Mouse (Mus musculus): Measurements from ENCODE around the gene Gbp6.
"Not testable (repeated sequence)": the region's sequence is repeated elsewhere in the genome, so short reads cannot be mapped to it uniquely, and the experiment has no call there.

The Gbp6 gene

DNA sequence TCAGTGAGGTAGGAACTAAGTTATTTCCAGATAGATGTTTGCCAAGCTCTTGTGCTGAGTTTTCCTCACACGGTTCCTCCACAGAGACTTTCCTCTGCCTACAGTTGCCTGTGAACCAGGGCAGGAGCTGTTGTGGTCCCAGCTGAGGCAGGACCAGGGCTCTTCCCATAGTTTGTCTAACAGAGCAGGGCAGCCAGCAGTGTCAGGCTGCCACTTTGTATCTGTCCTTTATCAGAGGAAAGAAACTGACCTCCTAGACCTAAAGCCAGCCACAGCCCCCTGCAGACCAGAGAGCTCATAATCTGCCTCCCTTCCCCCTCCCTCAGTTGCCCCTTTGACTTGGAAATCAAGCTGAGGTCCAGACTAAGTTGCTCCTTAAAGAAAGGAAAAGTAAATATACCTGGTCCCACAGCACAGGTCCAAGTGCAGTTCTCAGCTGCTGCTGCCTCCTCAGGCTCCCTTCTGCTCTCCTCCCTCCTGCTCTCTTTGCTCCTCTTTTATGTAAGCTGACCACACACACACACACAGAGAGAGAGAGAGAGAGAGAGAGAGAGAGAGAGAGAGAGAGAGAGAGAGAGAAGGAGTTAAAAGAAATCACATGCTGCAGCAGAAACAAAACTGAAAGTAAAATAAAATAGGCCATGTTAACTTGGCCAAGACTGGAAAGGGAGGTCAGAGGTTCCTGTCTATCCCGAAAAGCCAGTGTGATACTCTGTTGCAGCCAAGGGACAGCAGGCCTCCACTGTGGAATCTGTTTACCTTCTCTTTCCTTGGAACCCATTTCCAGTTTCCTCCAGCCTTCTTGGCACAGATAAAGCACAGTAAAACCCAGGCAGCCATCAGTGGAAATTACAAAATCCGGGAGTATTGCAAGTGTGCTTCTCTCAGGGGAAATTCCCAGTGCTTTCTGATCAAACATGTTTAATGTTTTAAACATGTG is at the start of gene Gbp6, which contains the start of gene Gm43302:
TSS of gene Gbp6 (minus strand) at position 473 of the 940 bp plus-strand sequence.
TSS of gene Gm43302 (minus strand) at position 470 of the 940 bp plus-strand sequence.
- not testable (repeated sequence) for DNase-seq (ENCODE audit: low read depth, low spot score)

GRCm38 (mm10) chr5:105341281-105341680 is 47.8 kb upstream of the Gbp6 start:
- no peak for DNase-seq (ENCODE audit: low read depth, low spot score)

- no peak for DNase-seq (ENCODE audit: low read depth, low spot score)
These were observed 29.0 kb upstream of the Gbp6 start for GRCm38 (mm10) chr5:105322543-105322942.

- DNase-seq (ENCODE audit: low read depth, low spot score) = no peak
These were observed 17.4 kb upstream of the Gbp6 start for GRCm38 (mm10) chr5:105310941-105311340.

- DNase-seq (ENCODE audit: low read depth, low spot score) = not testable (repeated sequence)
These were observed 15.7 kb upstream of the Gbp6 start for GRCm38 (mm10) chr5:105309148-105309547.

DNA sequence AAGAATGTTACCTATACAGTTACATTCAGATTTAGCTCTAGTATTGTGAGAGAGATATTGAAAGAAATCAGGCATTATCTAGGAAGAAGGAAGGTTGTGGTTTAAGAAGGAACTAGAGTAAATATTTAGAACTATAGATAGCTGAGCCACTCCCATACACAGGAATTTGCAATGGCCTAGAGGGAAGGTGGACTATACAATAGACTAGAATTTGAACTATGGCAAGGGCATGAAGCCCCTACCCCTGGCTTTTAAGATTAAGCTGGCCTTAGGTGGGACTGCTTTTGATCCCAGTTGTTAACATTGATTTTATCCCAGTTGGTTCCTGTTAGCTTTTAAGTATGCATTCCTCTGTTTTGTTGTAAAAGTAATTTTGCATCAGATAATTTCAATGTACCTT is 13.4 kb upstream of the Gbp6 start:
- not testable (repeated sequence) for DNase-seq (ENCODE audit: low read depth, low spot score)

GRCm38 (mm10) chr5:105306159-105306581 is 12.7 kb upstream of the Gbp6 start:
- DNase-seq (ENCODE audit: low read depth, low spot score) = no peak

- DNase-seq (ENCODE audit: low read depth, low spot score) = not testable (repeated sequence)
These were observed 12.2 kb upstream of the Gbp6 start for GRCm38 (mm10) chr5:105305671-105306070.

- no peak for DNase-seq (ENCODE audit: low read depth, low spot score)
These were observed 8.5 kb upstream of the Gbp6 start for GRCm38 (mm10) chr5:105301963-105302362.

GRCm38 (mm10) chr5:105301531-105301930 is 8.0 kb upstream of the Gbp6 start:
- DNase-seq (ENCODE audit: low read depth, low spot score) = no peak

GRCm38 (mm10) chr5:105295746-105296145 is 2.2 kb upstream of the Gbp6 start:
- DNase-seq (ENCODE audit: low read depth, low spot score) = no peak

GRCm38 (mm10) chr5:105292492-105292891 is 1.0 kb downstream of the Gbp6 start:
- no peak for DNase-seq (ENCODE audit: low read depth, low spot score)

DNA sequence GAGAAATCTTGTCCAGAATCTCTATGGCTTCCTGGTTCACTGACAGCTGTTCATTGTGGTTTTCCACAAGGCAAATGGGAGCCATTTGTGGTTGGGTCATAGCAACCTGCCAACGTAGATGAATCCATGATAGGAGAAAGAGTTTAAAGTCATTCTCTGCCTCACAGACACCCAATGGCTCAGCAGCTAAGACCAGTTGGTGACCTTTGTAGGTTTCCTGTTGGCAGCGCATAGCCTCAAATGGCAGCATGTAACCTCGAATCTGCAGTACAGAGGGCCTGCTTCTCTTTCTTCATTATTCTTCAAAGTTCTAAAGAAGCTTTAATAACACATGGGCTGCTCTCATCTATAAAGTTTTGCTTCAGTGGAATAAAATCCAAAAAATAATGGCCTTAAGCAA is 2.6 kb downstream of the Gbp6 start:
- DNase-seq (ENCODE audit: low read depth, low spot score) = not testable (repeated sequence)

GRCm38 (mm10) chr5:105260673-105261072 is 32.8 kb downstream of the Gbp6 start:
- DNase-seq (ENCODE audit: low read depth, low spot score) = not testable (repeated sequence)

- DNase-seq (ENCODE audit: low read depth, low spot score) = no peak
These were observed 41.0 kb downstream of the Gbp6 start for GRCm38 (mm10) chr5:105252491-105252890.

DNA sequence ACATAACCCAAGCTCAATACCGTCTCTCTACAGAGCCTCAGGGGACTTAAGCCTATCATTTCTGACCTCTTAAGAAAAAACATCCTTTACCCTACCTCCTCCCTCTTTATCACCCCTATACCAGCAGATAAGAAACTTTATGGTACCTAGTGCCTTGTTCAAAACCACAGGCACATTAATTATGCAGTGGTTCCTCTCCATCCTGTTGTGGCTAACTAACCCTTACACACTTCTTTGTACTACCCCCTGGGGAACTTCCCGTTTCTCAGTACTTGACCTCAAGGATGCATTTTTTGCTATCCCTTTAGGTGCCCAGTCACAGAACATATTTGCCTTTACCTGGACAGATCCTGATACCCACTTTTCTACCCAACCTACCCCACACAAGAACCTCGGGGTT is 48.8 kb downstream of the Gbp6 start:
- DNase-seq (ENCODE audit: low read depth, low spot score) = not testable (repeated sequence)

DNA sequence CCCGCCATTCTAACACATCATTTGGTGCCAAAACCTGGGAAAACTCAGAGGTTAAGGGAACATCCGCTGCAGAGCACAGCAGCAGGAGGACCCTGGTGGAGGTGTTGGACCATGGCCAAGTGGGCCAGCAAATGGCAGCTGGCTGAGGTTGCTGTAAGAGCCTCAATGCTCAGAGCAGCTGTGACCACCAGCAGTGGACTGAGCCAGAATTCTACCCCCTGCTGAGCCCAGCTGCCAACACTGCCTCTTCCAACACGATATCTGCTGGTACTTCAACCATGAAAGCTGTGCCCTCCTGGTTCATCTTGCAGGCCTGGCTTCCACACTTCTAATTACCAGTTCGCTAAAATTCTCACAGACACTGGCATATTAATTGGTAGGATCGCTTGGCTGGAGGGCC is 52.5 kb downstream of the Gbp6 start:
- not testable (repeated sequence) for DNase-seq (ENCODE audit: low read depth, low spot score)

DNA sequence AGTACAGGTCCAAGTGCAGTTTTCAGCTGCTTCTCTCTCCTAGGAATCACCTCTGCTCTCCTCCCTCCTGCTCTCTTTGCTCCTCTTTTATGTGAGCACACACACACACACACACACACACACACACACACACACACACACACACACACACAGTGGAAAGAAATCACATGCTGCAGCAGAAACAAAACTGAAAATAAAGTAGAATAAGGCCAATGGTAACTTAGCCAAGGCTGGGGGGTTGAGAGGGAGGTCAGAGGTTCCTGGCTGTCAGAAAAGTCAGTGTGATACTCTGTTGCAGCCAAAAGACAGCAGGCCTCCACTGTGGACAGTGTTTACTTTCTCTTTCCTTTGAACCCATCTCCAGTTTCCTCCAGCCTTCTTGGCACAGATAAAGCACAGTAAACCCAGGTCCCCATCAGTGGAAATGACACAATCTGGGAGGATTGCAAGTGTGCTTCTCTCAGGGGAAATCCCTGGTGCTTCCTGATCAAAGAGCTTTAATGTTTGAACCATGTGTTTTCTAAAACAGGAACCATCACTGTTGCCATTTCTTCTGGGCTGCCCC is 53.9 kb downstream of the Gbp6 start, which contains the start of gene Gbp10:
TSS of gene Gbp10 (minus strand) at position 51 of the 565 bp plus-strand sequence.
- not testable (repeated sequence) for DNase-seq (ENCODE audit: low read depth, low spot score)

- not testable (repeated sequence) for DNase-seq (ENCODE audit: low read depth, low spot score)
These were observed 55.1 kb downstream of the Gbp6 start for GRCm38 (mm10) chr5:105238402-105238801.

GRCm38 (mm10) chr5:105236040-105236439 is 57.5 kb downstream of the Gbp6 start:
- not testable (repeated sequence) for DNase-seq (ENCODE audit: low read depth, low spot score)

All from WW6 (cell line).